9 mouse cellular contexts compared by ENCODE assay signal in the genomic region with DNA sequence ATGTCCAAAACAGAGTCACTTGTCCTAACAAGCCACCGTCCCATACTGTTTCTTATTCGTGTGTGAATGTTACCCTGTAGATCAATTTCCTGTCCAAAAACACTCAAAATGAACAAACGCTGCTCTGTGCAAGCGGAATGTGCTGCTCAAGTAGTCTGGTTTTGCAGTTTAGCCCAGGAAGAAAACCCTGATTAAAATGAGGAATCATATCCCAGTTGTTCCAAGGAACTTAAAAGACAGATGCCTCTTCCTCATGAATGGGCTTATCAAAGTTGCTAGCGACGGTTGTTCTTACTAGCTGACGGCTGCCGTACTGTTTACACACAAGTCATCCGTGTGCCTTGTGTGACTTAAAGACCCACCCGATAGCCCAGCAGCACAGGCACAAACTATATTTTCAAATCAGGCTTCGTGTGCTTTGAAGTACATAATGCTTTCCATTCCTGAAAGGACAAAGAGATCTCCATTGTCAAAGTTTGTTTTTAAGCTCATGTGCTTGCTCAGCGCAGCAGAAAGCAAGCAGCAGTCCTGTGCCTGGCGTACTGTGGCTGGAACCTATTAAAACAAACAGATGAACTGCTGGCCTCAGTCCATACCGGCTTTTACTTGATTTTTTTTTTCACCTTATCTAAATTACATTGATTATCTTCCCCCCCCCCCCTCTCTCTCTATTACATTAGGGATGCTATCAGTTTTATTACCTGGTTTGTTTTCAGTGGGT. TPM values are rescaled to one million over a fixed set of nuclear protein-coding genes. Genes with fewer than 3 reads are reported as not detected.
DNase-seq lines count a peak whose midpoint lies in the region; ATAC-seq and TF ChIP-seq lines count a peak whose summit lies in the region.
"Had no signal": no experiment of that assay in that cellular context is flagged by ENCODE, and none has a peak within 500 bp of the region (broad histone marks: within the 10 kb centered on the region; RNA-seq: fewer than 3 reads in every experiment).

Gene Kcnk2 (minus strand): TSS at position 51 of the 721 bp plus-strand sequence.

- H3K27me3 ChIP-seq in heart, postnatal 0 days (ENCODE audit: control insufficient read depth, insufficient read depth, low read length), result no peaks in the 10 kb centered on the region
- H3K27me3 ChIP-seq in embryonic facial prominence, embryonic 15.5 days, result no peaks in the 10 kb centered on the region

- 31% methylated on average over 14 of the region's 14 CpGs for WGBS in heart, postnatal 0 days
- 21% methylated on average over 14 of the region's 14 CpGs for WGBS in embryonic facial prominence, embryonic 15.5 days

- TF ChIP-seq CTCF in heart, postnatal 0 days (IDR thresholded peaks at IDR 0.05; ENCODE audit: low read depth), result no peak

- no peaks in the 10 kb centered on the region for H3K9me3 ChIP-seq in heart, postnatal 0 days (replicated peaks; ENCODE audit: control insufficient read depth, low read length)
- no peaks in the 10 kb centered on the region for H3K9me3 ChIP-seq in embryonic facial prominence, embryonic 15.5 days (replicated peaks)

- DNase-seq in heart, postnatal 0 days (ENCODE audit: low spot score), result peak; percentile 8
- no peak for DNase-seq in heart, adult 8-10 months (ENCODE audit: low spot score)
- no peak for DNase-seq in adrenal gland, adult 8-10 months
- DNase-seq in left cerebral cortex, postnatal 25 days (ENCODE audit: low spot score in 2 of 2), result no peak
- DNase-seq in spleen, postnatal 14 days (ENCODE audit: low spot score in 2 of 2), result no peak
- DNase-seq in ovary, adult 18-20 months (ENCODE audit: low spot score), result no peak
- DNase-seq: cerebellum, postnatal 25 days had no signal

- intact Hi-C loops in left cerebral cortex, postnatal 25 days (cut with DNase I), result no loop called here

- no peaks in the 10 kb centered on the region; the same call in 1 of the 2 replicates for H3K4me1 ChIP-seq in heart, postnatal 0 days (ENCODE audit: control insufficient read depth, insufficient read depth)
- H3K4me1 ChIP-seq in embryonic facial prominence, embryonic 15.5 days, result peaks cover 10% of the 10 kb centered on the region; the same call in 1 of the 2 replicates

- no peak within 1 kb of the TSS for H3K9ac ChIP-seq in heart, postnatal 0 days (replicated peaks; ENCODE audit: low read depth, low read length)
- H3K9ac ChIP-seq in embryonic facial prominence, embryonic 15.5 days, result no peak within 1 kb of the TSS

- H3K36me3 ChIP-seq in heart, postnatal 0 days (replicated peaks; ENCODE audit: control insufficient read depth, insufficient read depth, low read length), result no peaks in the 10 kb centered on the region
- H3K36me3 ChIP-seq in embryonic facial prominence, embryonic 15.5 days, result no peaks in the 10 kb centered on the region

- H3K27ac ChIP-seq in heart, postnatal 0 days (ENCODE audit: low read depth), result no peak within 1 kb of the TSS
- H3K27ac ChIP-seq in embryonic facial prominence, embryonic 15.5 days (replicated peaks), result no peak within 1 kb of the TSS

- no peak for TF ChIP-seq EP300 in heart, postnatal 0 days (IDR thresholded peaks at IDR 0.05; ENCODE audit: low read depth)

- no peak for ATAC-seq in heart, postnatal 0 days (ENCODE audit: insufficient read depth, low read depth)
- ATAC-seq in embryonic facial prominence, embryonic 15.5 days (ENCODE audit: insufficient number of reproducible peaks, low FRiP score, low TSS enrichment, low read depth), result no peak
- ATAC-seq in megakaryocyte, adult 5-6 weeks (ENCODE audit: poor library complexity, severe bottlenecking), result no peak

- H3K4me2 ChIP-seq in heart, postnatal 0 days (ENCODE audit: low read depth, low read length), result 0 out of 2 replicates have a peak within 1 kb of the TSS, but pooled peaks have one; percentile 13
- peak within 1 kb of the TSS; percentile 28; the same call in 1 of the 2 replicates for H3K4me2 ChIP-seq in embryonic facial prominence, embryonic 15.5 days (replicated peaks)

- no peak within 1 kb of the TSS for H3K4me3 ChIP-seq in heart, postnatal 0 days (ENCODE audit: low read depth, low read length)
- 0 out of 2 replicates have a peak within 1 kb of the TSS, but pooled peaks have one; percentile 10 for H3K4me3 ChIP-seq in embryonic facial prominence, embryonic 15.5 days (replicated peaks)

RNA-seq across cellular contexts. Expression of gene Kcnk2, which starts in this region (rescaled TPM):
- 0.11 TPM in 1 of 2 replicates, not detected in the other for total RNA-seq in heart, postnatal 0 days (2014; rRNA removed; ENCODE audit: low replicate concordance)
- polyA plus RNA-seq in heart, postnatal 0 days (2015; fragmentation: Nextera tagmentation; extraction: Ambion mirVana), result 1.1 and 1.8 TPM in 2 replicates
- 1 to 10 TPM; 1.5 to 5.0 (median 2.5) TPM for total RNA-seq in heart, adult 8-10 months (2022)
- 10 to 100 TPM; 22.0 to 44.4 (median 26.6) TPM for total RNA-seq in adrenal gland, adult 8-10 months (2022)
- polyA plus RNA-seq in embryonic facial prominence, embryonic 15.5 days (2015; fragmentation: Nextera tagmentation; extraction: Ambion mirVana), result 7.9 and 8.8 TPM in 2 replicates
- 10 to 100 TPM; 54.9 to 66.3 TPM for total RNA-seq in left cerebral cortex, postnatal 25 days (2021)
- total RNA-seq in megakaryocyte, adult 5-6 weeks (2015), result not detected in 2 replicates
- total RNA-seq in megakaryocyte, adult 5-6 weeks (2017), result 0.29 TPM in 1 of 2 replicates, not detected in the other
